Mouse (Mus musculus): Measurements from ENCODE around the gene Vmn1r209. TPM values are rescaled to one million over a fixed set of nuclear protein-coding genes. Genes with fewer than 3 reads are reported as not detected.
"Not testable (repeated sequence)": the region's sequence is repeated elsewhere in the genome, so short reads cannot be mapped to it uniquely, and the experiment has no call there.

Vmn1r209 gene
- polyA plus RNA-seq, 1 experiment from 2014 or later: not detected

GRCm38 (mm10) chr13:22784159-22784558, 25.3 kb downstream of the Vmn1r209 start:
- not testable (repeated sequence) for H3K27ac ChIP-seq (ENCODE audit: low read depth, low read length)

GRCm38 (mm10) chr13:22777300-22777699, 32.2 kb downstream of the Vmn1r209 start, which contains the start of gene Vmn1r208:
Gene Vmn1r208, minus strand, starts transcription at chr13:22777400.
- not testable (repeated sequence) for H3K27me3 ChIP-seq (ENCODE audit: control insufficient read depth, insufficient read depth, low read length); ATAC-seq (ENCODE audit: low FRiP score); H3K27ac ChIP-seq (ENCODE audit: low read depth, low read length); H3K4me3 ChIP-seq (ENCODE audit: low read depth, low read length); H3K9ac ChIP-seq (ENCODE audit: low read length); DNase-seq (ENCODE audit: low spot score, missing footprints); H3K4me2 ChIP-seq; H3K36me3 ChIP-seq (ENCODE audit: control insufficient read depth, insufficient read depth, low read length); H3K4me1 ChIP-seq (ENCODE audit: control insufficient read depth, insufficient read depth, low read length); H3K9me3 ChIP-seq (ENCODE audit: control insufficient read depth, low read length)
- WGBS: no CpG with 5 or more reads among the region's 7 CpGs

More at GRCm38 (mm10) chr13:22784159-22784558, 25.3 kb downstream of the Vmn1r209 start:
- not testable (repeated sequence) for H3K9ac ChIP-seq (ENCODE audit: low read length); H3K4me1 ChIP-seq (ENCODE audit: control insufficient read depth, insufficient read depth, low read length); H3K4me2 ChIP-seq; H3K27me3 ChIP-seq (ENCODE audit: control insufficient read depth, insufficient read depth, low read length); DNase-seq (ENCODE audit: low spot score, missing footprints); H3K9me3 ChIP-seq (ENCODE audit: control insufficient read depth, low read length); ATAC-seq (ENCODE audit: low FRiP score); H3K4me3 ChIP-seq (ENCODE audit: low read depth, low read length); H3K36me3 ChIP-seq (ENCODE audit: control insufficient read depth, insufficient read depth, low read length)

- H3K36me3 ChIP-seq (ENCODE audit: control insufficient read depth, insufficient read depth, low read length); H3K4me2 ChIP-seq; H3K9me3 ChIP-seq (ENCODE audit: control insufficient read depth, low read length); H3K4me1 ChIP-seq (ENCODE audit: control insufficient read depth, insufficient read depth, low read length); H3K27me3 ChIP-seq (ENCODE audit: control insufficient read depth, insufficient read depth, low read length); H3K4me3 ChIP-seq (ENCODE audit: low read depth, low read length); H3K27ac ChIP-seq (ENCODE audit: low read depth, low read length); DNase-seq (ENCODE audit: low spot score, missing footprints); ATAC-seq (ENCODE audit: low FRiP score); H3K9ac ChIP-seq (ENCODE audit: low read length): not testable (repeated sequence)
- WGBS: 70% methylated on average over 1 of the region's 2 CpGs
These were observed 37.9 kb downstream of the Vmn1r209 start for GRCm38 (mm10) chr13:22771592-22771991.

Other genes starting within 250 kb of the Vmn1r209 start
- not detected in 2 replicates for gene Vmn1r205, start 216.7 kb downstream of the Vmn1r209 start, polyA plus RNA-seq (2014; fragmentation: Nextera tagmentation; extraction: Ambion mirVana)
- gene Vmn1r206, start 185.4 kb downstream of the Vmn1r209 start, polyA plus RNA-seq (2014; fragmentation: Nextera tagmentation; extraction: Ambion mirVana): not detected in 2 replicates
- gene Vmn1r207-ps, start 80.1 kb downstream of the Vmn1r209 start, polyA plus RNA-seq (2014; fragmentation: Nextera tagmentation; extraction: Ambion mirVana): not detected in 2 replicates
- gene Vmn1r208, start 32.3 kb downstream of the Vmn1r209 start, polyA plus RNA-seq (2014; fragmentation: Nextera tagmentation; extraction: Ambion mirVana): not detected in 2 replicates
- gene Vmn1r210, start 21.7 kb upstream of the Vmn1r209 start, polyA plus RNA-seq (2014; fragmentation: Nextera tagmentation; extraction: Ambion mirVana): not detected in 2 replicates
- not detected in 2 replicates for gene Vmn1r211, start 47.9 kb upstream of the Vmn1r209 start, polyA plus RNA-seq (2014; fragmentation: Nextera tagmentation; extraction: Ambion mirVana)
- not detected in 2 replicates for gene Vmn1r212, start 74.5 kb upstream of the Vmn1r209 start, polyA plus RNA-seq (2014; fragmentation: Nextera tagmentation; extraction: Ambion mirVana)
- gene Vmn1r213, start 198.0 kb upstream of the Vmn1r209 start, polyA plus RNA-seq (2014; fragmentation: Nextera tagmentation; extraction: Ambion mirVana): not detected in 2 replicates
- not detected in 2 replicates for gene Vmn1r214, start 220.7 kb upstream of the Vmn1r209 start, polyA plus RNA-seq (2014; fragmentation: Nextera tagmentation; extraction: Ambion mirVana)

Measured in midbrain, embryonic 11.5 days (tissue).